ENCODE assay signal across 18 mouse cellular contexts in genomic region chr3:85236546-85236945, GRCm38 (mm10).
DNase-seq lines count a peak whose midpoint lies in the region; ATAC-seq and TF ChIP-seq lines count a peak whose summit lies in the region.
"Had no signal": no experiment of that assay in that cellular context is flagged by ENCODE, and none has a peak within 500 bp of the region (broad histone marks: within the 10 kb centered on the region; RNA-seq: fewer than 3 reads in every experiment).

No protein-coding gene starts in this region.

- H3K27ac ChIP-seq in intestine, embryonic 14.5 days (ENCODE audit: low read depth), result no peak overlapping the region
- no peak overlapping the region for H3K27ac ChIP-seq in intestine, postnatal 0 days (ENCODE audit: low read depth, low read length)
- H3K27ac ChIP-seq in limb, embryonic 10.5 days, result no peak overlapping the region
- no peak overlapping the region for H3K27ac ChIP-seq in hindbrain, embryonic 10.5 days
- H3K27ac ChIP-seq: embryonic facial prominence, embryonic 15.5 days; forebrain, embryonic 15.5 days; hindbrain, embryonic 15.5 days had no signal

- no peaks in the 10 kb centered on the region for H3K36me3 ChIP-seq in intestine, embryonic 14.5 days (ENCODE audit: control insufficient read depth, insufficient read depth, low read length)
- H3K36me3 ChIP-seq in intestine, postnatal 0 days (ENCODE audit: control insufficient read depth, insufficient read depth), result no peaks in the 10 kb centered on the region
- H3K36me3 ChIP-seq in limb, embryonic 10.5 days, result no peaks in the 10 kb centered on the region
- no peaks in the 10 kb centered on the region for H3K36me3 ChIP-seq in hindbrain, embryonic 10.5 days
- H3K36me3 ChIP-seq: embryonic facial prominence, embryonic 15.5 days; forebrain, embryonic 15.5 days; G1E; heart, embryonic 12.5 days; hindbrain, embryonic 15.5 days had no signal

- no peaks in the 10 kb centered on the region for H3K9me3 ChIP-seq in intestine, embryonic 14.5 days (ENCODE audit: control insufficient read depth, low read length)
- H3K9me3 ChIP-seq in intestine, postnatal 0 days (ENCODE audit: control insufficient read depth), result no peaks in the 10 kb centered on the region
- H3K9me3 ChIP-seq in limb, embryonic 10.5 days (replicated peaks), result no peaks in the 10 kb centered on the region
- no peaks in the 10 kb centered on the region for H3K9me3 ChIP-seq in hindbrain, embryonic 10.5 days
- H3K9me3 ChIP-seq: embryonic facial prominence, embryonic 15.5 days; forebrain, embryonic 15.5 days; G1E; heart, embryonic 12.5 days; hindbrain, embryonic 15.5 days had no signal

- peak; percentile 38 for DNase-seq in intestine, embryonic 14.5 days (ENCODE audit: low spot score)
- peak; percentile 19 for DNase-seq in adrenal gland, postnatal 10 days
- DNase-seq in adrenal gland, postnatal 14 days, result peak; percentile 48
- DNase-seq in limb, embryonic 10.5 days (ENCODE audit: low spot score), result peak; percentile 12
- no peak for DNase-seq in hindbrain, embryonic 10.5 days (ENCODE audit: low spot score)
- DNase-seq: cerebellum, adult 2 months; cerebellum, postnatal 10 days; gastrocnemius, postnatal 10 days; kidney, adult 11 months had no signal

- H3K27me3 ChIP-seq in intestine, embryonic 14.5 days (replicated peaks; ENCODE audit: control insufficient read depth, insufficient read depth, low read length), result no peaks in the 10 kb centered on the region
- H3K27me3 ChIP-seq in intestine, postnatal 0 days (replicated peaks; ENCODE audit: control insufficient read depth, insufficient read depth, low read length), result no peaks in the 10 kb centered on the region
- H3K27me3 ChIP-seq in limb, embryonic 10.5 days (ENCODE audit: low read depth, poor library complexity, severe bottlenecking), result no peaks in the 10 kb centered on the region
- no peaks in the 10 kb centered on the region for H3K27me3 ChIP-seq in hindbrain, embryonic 10.5 days (ENCODE audit: insufficient read depth, poor library complexity, severe bottlenecking)
- H3K27me3 ChIP-seq: embryonic facial prominence, embryonic 15.5 days; forebrain, embryonic 15.5 days; heart, embryonic 12.5 days; hindbrain, embryonic 15.5 days had no signal

- H3K4me1 ChIP-seq in intestine, embryonic 14.5 days (replicated peaks; ENCODE audit: control insufficient read depth, insufficient read depth, low read length), result no peaks in the 10 kb centered on the region
- no peaks in the 10 kb centered on the region for H3K4me1 ChIP-seq in intestine, postnatal 0 days (replicated peaks; ENCODE audit: control insufficient read depth, insufficient read depth, low read length)
- H3K4me1 ChIP-seq in limb, embryonic 10.5 days, result peaks cover 6% of the 10 kb centered on the region; the same call in 1 of the 2 replicates
- H3K4me1 ChIP-seq in hindbrain, embryonic 10.5 days (replicated peaks), result peaks cover 3% of the 10 kb centered on the region; the same call in 1 of the 2 replicates
- H3K4me1 ChIP-seq: embryonic facial prominence, embryonic 15.5 days; forebrain, embryonic 15.5 days; hindbrain, embryonic 15.5 days had no signal

- TF ChIP-seq CTCF in intestine, postnatal 0 days (IDR thresholded peaks at IDR 0.05; ENCODE audit: low read depth), result no peak

- no peak for ATAC-seq in intestine, embryonic 14.5 days (replicated peaks; ENCODE audit: low FRiP score, low TSS enrichment, low read depth)
- no peak for ATAC-seq in intestine, postnatal 0 days
- ATAC-seq in megakaryocyte progenitor cell, adult 5-6 weeks (replicated peaks; ENCODE audit: poor library complexity), result no peak
- ATAC-seq: CD4-positive, CD25-positive, alpha-beta regulatory T cell, adult 4 months; forebrain, embryonic 15.5 days had no signal

- 65% methylated on average over 3 of the region's 3 CpGs for WGBS in intestine, embryonic 14.5 days
- 79% methylated on average over 3 of the region's 3 CpGs for WGBS in intestine, postnatal 0 days
- 76% methylated on average over 3 of the region's 3 CpGs for WGBS in limb, embryonic 10.5 days
- WGBS in hindbrain, embryonic 10.5 days, result 80% methylated on average over 3 of the region's 3 CpGs

- H3K4me2 ChIP-seq in intestine, embryonic 14.5 days (ENCODE audit: low read length), result no peak overlapping the region
- no peak overlapping the region for H3K4me2 ChIP-seq in intestine, postnatal 0 days (replicated peaks; ENCODE audit: low read depth)
- H3K4me2 ChIP-seq: embryonic facial prominence, embryonic 15.5 days; forebrain, embryonic 15.5 days; heart, embryonic 12.5 days; hindbrain, embryonic 15.5 days had no signal

- no peak overlapping the region for H3K4me3 ChIP-seq in intestine, embryonic 14.5 days (ENCODE audit: low read depth, low read length)
- H3K4me3 ChIP-seq in intestine, postnatal 0 days (ENCODE audit: low read depth, low read length), result no peak overlapping the region
- no peak overlapping the region for H3K4me3 ChIP-seq in limb, embryonic 10.5 days
- no peak overlapping the region for H3K4me3 ChIP-seq in hindbrain, embryonic 10.5 days
- H3K4me3 ChIP-seq: embryonic facial prominence, embryonic 15.5 days; erythroblast, embryonic 14.5 days; forebrain, embryonic 15.5 days; heart, embryonic 12.5 days; hindbrain, embryonic 15.5 days had no signal

- no peak overlapping the region for H3K9ac ChIP-seq in intestine, embryonic 14.5 days (ENCODE audit: low read length)
- no peak overlapping the region for H3K9ac ChIP-seq in intestine, postnatal 0 days (ENCODE audit: low read depth, low read length)
- H3K9ac ChIP-seq: embryonic facial prominence, embryonic 15.5 days; forebrain, embryonic 15.5 days; heart, embryonic 12.5 days; hindbrain, embryonic 15.5 days had no signal
